10 mouse cellular contexts compared by ENCODE assay signal in the genomic region with DNA sequence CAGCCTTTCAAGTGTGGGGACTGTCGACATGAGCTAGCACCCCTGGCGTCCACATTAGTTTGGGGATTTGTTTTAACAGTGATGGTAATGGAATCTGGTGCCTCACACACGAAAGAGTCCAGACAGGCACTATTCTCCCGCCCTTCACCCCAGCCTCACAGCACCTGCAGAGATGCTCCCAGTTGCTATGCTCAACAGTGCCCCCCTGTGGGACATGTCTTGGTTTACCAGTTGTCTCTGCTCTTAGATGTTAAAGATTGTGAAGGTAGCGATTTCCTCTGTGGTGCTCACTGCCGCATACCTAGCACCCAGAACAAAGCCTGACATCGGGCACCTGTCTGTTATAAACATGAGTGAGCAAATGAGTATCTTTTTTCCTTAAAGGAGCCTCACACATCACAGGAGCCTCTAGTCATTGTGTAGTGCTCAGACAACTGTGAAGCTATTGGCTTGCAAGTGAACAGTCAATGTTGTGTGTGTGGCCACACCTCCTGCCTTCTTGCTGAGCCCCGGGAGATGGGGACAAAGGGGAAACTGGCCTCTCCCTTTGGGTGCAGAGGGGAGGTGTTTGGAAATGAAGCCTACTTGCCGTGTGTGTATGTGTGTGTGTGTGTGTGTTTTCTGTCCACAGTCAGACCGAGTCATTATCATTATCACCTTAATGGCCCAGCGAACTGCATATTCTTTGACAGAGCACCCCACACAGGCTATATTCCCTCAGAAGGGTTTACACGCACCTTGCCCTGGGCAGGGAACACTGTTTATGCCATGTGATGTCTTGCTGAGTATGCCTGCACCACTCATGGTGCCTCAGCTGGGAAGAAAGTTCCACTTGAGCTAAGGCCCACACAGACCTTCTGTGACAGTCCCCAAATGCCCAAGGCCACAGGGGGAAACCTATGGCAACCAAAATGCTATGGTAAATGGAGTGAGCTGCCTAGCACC. TPM values are rescaled to one million over a fixed set of nuclear protein-coding genes. Genes with fewer than 3 reads are reported as not detected.
A peak's percentile ranks its signal among the peaks of the same experiment; 100 is the strongest.
DNase-seq lines count a peak whose midpoint lies in the region; ATAC-seq and TF ChIP-seq lines count a peak whose summit lies in the region.
"Had no signal": no experiment of that assay in that cellular context is flagged by ENCODE, and none has a peak within 500 bp of the region (broad histone marks: within the 10 kb centered on the region; RNA-seq: fewer than 3 reads in every experiment).

No protein-coding gene starts in this region.

- no peaks in the 10 kb centered on the region for H3K4me1 ChIP-seq in ES-E14 (ENCODE audit: control insufficient read depth in 2 of 2, insufficient read depth in 2 of 2, low read length in 2 of 2, poor library complexity in 1 of 2)
- peaks cover 10% of the 10 kb centered on the region for H3K4me1 ChIP-seq in bone marrow, adult 2 months (ENCODE audit: control insufficient read depth, insufficient read depth, low read length)
- H3K4me1 ChIP-seq: embryonic facial prominence, embryonic 13.5 days; limb, embryonic 13.5 days had no signal

- in situ Hi-C loops in ES-E14 (cut with MboI; ENCODE audit: low sequenced_read_pairs in 2 of 2, unreplicated experiment in 2 of 2): no loop called here

- peak; percentile 58 for TF ChIP-seq CTCF in bone marrow, adult 2 months (IDR thresholded peaks at IDR 0.05; ENCODE audit: control insufficient read depth, insufficient read depth, low read length)

- no peak overlapping the region for H3K9ac ChIP-seq in ES-E14 (ENCODE audit: insufficient read depth, low read depth, low read length, poor library complexity, severe bottlenecking)
- H3K9ac ChIP-seq: embryonic facial prominence, embryonic 13.5 days; limb, embryonic 13.5 days had no signal

- peak; percentile 27 for DNase-seq in layer of hippocampus, adult 11-12 months (ENCODE audit: low spot score)
- no peak for DNase-seq in layer of hippocampus, adult 8-10 months (ENCODE audit: low spot score in 2 of 2)
- DNase-seq in ES-E14 (ENCODE audit: low read depth, low spot score): peak; percentile 71
- no peak for DNase-seq in Muller cell, postnatal 12 days (ENCODE audit: inconsistent ontology term)
- no peak for DNase-seq in gastrocnemius, postnatal 14 days

- no peak for ATAC-seq in megakaryocyte, adult 5-6 weeks (ENCODE audit: poor library complexity, severe bottlenecking)

- TF ChIP-seq POLR2A in bone marrow, adult 2 months (IDR thresholded peaks at IDR 0.05; ENCODE audit: borderline replicate concordance, control insufficient read depth, low read depth, low read length): no peak

- H3K27ac ChIP-seq in ES-E14 (ENCODE audit: insufficient read depth, low read depth, low read length, poor library complexity, severe bottlenecking): no peak overlapping the region
- no peak overlapping the region for H3K27ac ChIP-seq in bone marrow, adult 2 months (ENCODE audit: control insufficient read depth, insufficient read depth, low read depth, low read length, poor library complexity)
- H3K27ac ChIP-seq in macrophage: peak overlapping the region; percentile 96
- H3K27ac ChIP-seq: embryonic facial prominence, embryonic 13.5 days; limb, embryonic 13.5 days had no signal

- H3K9me3 ChIP-seq in ES-E14 (ENCODE audit: control insufficient read depth, insufficient read depth, low read depth, low read length): no peaks in the 10 kb centered on the region
- H3K9me3 ChIP-seq: embryonic facial prominence, embryonic 13.5 days; limb, embryonic 13.5 days had no signal

- no peak overlapping the region for H3K4me3 ChIP-seq in ES-E14 (ENCODE audit: insufficient read depth in 1 of 2, low read depth in 1 of 2, low read length in 2 of 2, poor library complexity in 1 of 2, severe bottlenecking in 1 of 2)
- no peak overlapping the region for H3K4me3 ChIP-seq in bone marrow, adult 2 months (replicated peaks; ENCODE audit: control insufficient read depth, low read depth, low read length)
- H3K4me3 ChIP-seq in macrophage (ENCODE audit: inconsistent target): no peak overlapping the region
- H3K4me3 ChIP-seq: embryonic facial prominence, embryonic 13.5 days; limb, embryonic 13.5 days had no signal

- 68% methylated on average over 12 of the region's 12 CpGs for WGBS in bone marrow, adult 2 months
- WGBS in macrophage (ENCODE audit: missing documents): 89% methylated on average over 11 of the region's 12 CpGs

- H3K36me3 ChIP-seq in ES-E14 (ENCODE audit: control insufficient read depth, insufficient read depth, low read length, poor library complexity, severe bottlenecking): no peaks in the 10 kb centered on the region
- no peaks in the 10 kb centered on the region for H3K36me3 ChIP-seq in macrophage (ENCODE audit: inconsistent target)
- H3K36me3 ChIP-seq: embryonic facial prominence, embryonic 13.5 days; limb, embryonic 13.5 days had no signal

- intact Hi-C loops in gastrocnemius, postnatal 14 days (cut with DNase I; ENCODE audit: low total_unique reads): no loop called here

- H3K79me2 ChIP-seq in macrophage (ENCODE audit: inconsistent target): no peaks in the 10 kb centered on the region

TF ChIP-seq in ES-E14, 5 proteins besides CTCF, POLR2A, EP300 and RAD21:
- TF ChIP-seq HCFC1 (IDR thresholded peaks at IDR 0.05; ENCODE audit: borderline replicate concordance, insufficient read depth, low read length) (no peak), MAFK (IDR thresholded peaks at IDR 0.05; ENCODE audit: insufficient read depth, low read depth, low read length) (no peak), ZC3H11A (IDR thresholded peaks at IDR 0.05; ENCODE audit: borderline replicate concordance, low read depth, low read length) (no peak; the same call in 1 of the 2 replicates), CHD2 (IDR thresholded peaks at IDR 0.05; ENCODE audit: low read depth, low read length) (no peak), ZNF384 (IDR thresholded peaks at IDR 0.05; ENCODE audit: low read depth, low read length) (no peak)

RNA-seq across cellular contexts. Expression of a gene that starts 28.8 kb away (rescaled TPM):
- total RNA-seq in layer of hippocampus, adult 8-10 months (2022): under 1 TPM in 3 of 4 experiments, not detected in 1; 0.06 to 0.27 (median 0.11) TPM
- total RNA-seq in ES-E14 (2012; rRNA removed): 1.5 TPM in 2 replicates
- polyA plus RNA-seq in bone marrow, adult 2 months (2011; ENCODE audit: insufficient read depth, insufficient read length, low replicate concordance, missing spikeins): not detected in 2 replicates
- 1 to 10 TPM in 11 of 26 experiments, under 1 TPM in 15; 0.08 to 3.3 (median 0.97) TPM for total RNA-seq in macrophage (2018; cell fraction: chromatin; rRNA removed)
- total RNA-seq in macrophage (2018; cell fraction: cytosol; rRNA removed): under 1 TPM; 0.06 to 0.41 (median 0.22) TPM
- 1 to 10 TPM in 5 of 26 experiments, under 1 TPM in 18, not detected in 3; 0.06 to 1.6 (median 0.55) TPM for total RNA-seq in macrophage (2018; cell fraction: nucleus; rRNA removed)
- 0.11 to 0.34 TPM (median 0.20 TPM) in 3 replicates for polyA plus RNA-seq in macrophage (2018)
- total RNA-seq in megakaryocyte, adult 5-6 weeks (2015): 0.04 and 0.07 TPM in 2 replicates
- 0.04 and 0.08 TPM in 2 replicates for total RNA-seq in megakaryocyte, adult 5-6 weeks (2017)
- under 1 TPM; 0.04 to 0.09 TPM for total RNA-seq in gastrocnemius, postnatal 14 days (2021)
- polyA plus RNA-seq: limb, embryonic 13.5 days had no signal

RNA-seq across cellular contexts. Expression of a gene that starts 42.2 kb away (rescaled TPM):
- under 1 TPM in 3 of 4 experiments, not detected in 1; 0.14 to 0.47 (median 0.20) TPM for total RNA-seq in layer of hippocampus, adult 8-10 months (2022)
- 0.09 and 0.11 TPM in 2 replicates for total RNA-seq in ES-E14 (2012; rRNA removed)
- not detected in 2 replicates for polyA plus RNA-seq in bone marrow, adult 2 months (2011; ENCODE audit: insufficient read depth, insufficient read length, low replicate concordance, missing spikeins)
- total RNA-seq in macrophage (2018; cell fraction: chromatin; rRNA removed): not detected
- total RNA-seq in macrophage (2018; cell fraction: cytosol; rRNA removed): not detected
- not detected for total RNA-seq in macrophage (2018; cell fraction: nucleus; rRNA removed)
- not detected in 3 replicates for polyA plus RNA-seq in macrophage (2018)
- not detected in 2 replicates for total RNA-seq in megakaryocyte, adult 5-6 weeks (2015)
- not detected in 2 replicates for total RNA-seq in megakaryocyte, adult 5-6 weeks (2017)
- total RNA-seq in gastrocnemius, postnatal 14 days (2021): under 1 TPM in 1 of 2 experiments, not detected in 1; 0.13 TPM

Comparison
In these comparisons a context has a peak if more than half of its experiments do, and no peak if none do; other contexts are left out.
1. DNase-seq: peak in layer of hippocampus, adult 11-12 months (single experiment) and ES-E14 (single experiment); none in layer of hippocampus, adult 8-10 months (0 of 2), Muller cell, postnatal 12 days (single experiment) and gastrocnemius, postnatal 14 days (single experiment).